Mouse (Mus musculus): ENCODE data around the gene Mrgprd.

DNA sequence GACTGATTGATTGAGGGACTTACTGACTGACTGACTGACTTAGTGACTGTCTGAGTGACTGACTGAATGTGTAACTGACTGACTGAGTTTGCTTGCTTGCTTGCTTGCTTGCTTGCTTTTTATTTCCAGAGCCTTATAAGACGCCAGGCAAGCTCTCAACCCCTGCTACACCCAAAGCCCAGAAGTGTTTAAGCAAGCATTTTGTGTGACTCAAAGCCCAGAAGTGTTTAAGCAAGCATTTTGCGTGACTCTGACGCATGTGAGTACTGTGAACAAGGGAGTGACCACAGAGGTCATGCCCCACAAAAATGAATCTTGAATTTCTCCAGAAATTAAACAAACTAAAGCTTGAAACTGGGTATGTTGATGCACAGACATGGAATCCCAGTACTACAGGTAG, 30.3 kb upstream of the Mrgprd start:
- no peak for TF ChIP-seq CTCF (IDR thresholded peaks at IDR 0.05)
- TF ChIP-seq EP300 (IDR thresholded peaks at IDR 0.05), result peak; percentile 94
